Mouse (Mus musculus): ENCODE results near the gene Copz2.
"Not testable (repeated sequence)": the region's sequence is repeated elsewhere in the genome, so short reads cannot be mapped to it uniquely, and the experiment has no call there.

DNA sequence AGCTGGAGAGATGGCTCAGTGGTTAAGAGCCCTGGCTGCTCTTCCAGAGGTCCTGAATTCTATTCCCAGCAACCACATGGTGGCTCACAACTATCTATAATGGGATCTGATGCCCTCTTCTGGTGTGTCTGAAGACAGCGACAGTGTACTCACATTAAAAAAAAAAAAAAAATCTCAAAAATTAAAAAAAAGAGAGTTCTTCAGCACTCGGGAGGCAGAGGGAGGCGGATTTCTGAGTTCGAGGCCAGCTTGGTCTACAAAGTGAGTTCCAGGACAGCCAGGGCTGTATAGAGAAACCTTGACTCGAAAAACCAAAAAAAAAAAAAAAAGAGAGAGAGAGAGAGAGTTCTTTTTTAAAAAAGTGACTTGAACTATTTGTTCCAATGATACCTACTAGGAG lies 525 bp upstream of the Copz2 start:
- not testable (repeated sequence) for TF ChIP-seq CTCF, POLR2A (IDR thresholded peaks at IDR 0.05; ENCODE audit: insufficient read depth, low read depth, low read length)

All from olfactory bulb, adult 2 months (tissue).